Mouse (Mus musculus): ENCODE measurements around the gene Baiap2. TPM values are rescaled to one million over a fixed set of nuclear protein-coding genes. Genes with fewer than 3 reads are reported as not detected.

Baiap2 gene
- total and polyA plus RNA-seq, 2 experiments from 2014 or later: 18.0 to 32.7 TPM

- DNase-seq (ENCODE audit: low spot score): no peak
- no peak for ATAC-seq (ENCODE audit: low FRiP score)
- Histone ChIP-seq H3K27me3 (ENCODE audit: insufficient read depth, low read length) (no peaks in the 10 kb centered on the region), H3K4me1 (ENCODE audit: insufficient read depth, low read length) (no peaks in the 10 kb centered on the region), H3K4me2 (ENCODE audit: low read depth, low read length, poor library complexity, severe bottlenecking) (no peak overlapping the region), H3K27ac (ENCODE audit: low read depth, low read length) (no peak overlapping the region), H3K9ac (replicated peaks; ENCODE audit: low read length, poor library complexity, severe bottlenecking) (no peak overlapping the region), H3K4me3 (ENCODE audit: low read depth, low read length) (no peak overlapping the region), H3K36me3 (ENCODE audit: insufficient read depth, low read length) (no peaks in the 10 kb centered on the region), H3K9me3 (ENCODE audit: low read length) (no peaks in the 10 kb centered on the region)
- 65% methylated on average over 4 of the region's 4 CpGs for WGBS
- TF ChIP-seq CTCF (IDR thresholded peaks at IDR 0.05): no peak
Measured at GRCm38 (mm10) chr11:119939711-119940106, 2.9 kb upstream of the Baiap2 start.

- Histone ChIP-seq H3K36me3 (ENCODE audit: insufficient read depth, low read length) (no peaks in the 10 kb centered on the region), H3K4me2 (ENCODE audit: low read depth, low read length, poor library complexity, severe bottlenecking) (no peak overlapping the region), H3K9ac (replicated peaks; ENCODE audit: low read length, poor library complexity, severe bottlenecking) (no peak overlapping the region), H3K4me3 (ENCODE audit: low read depth, low read length) (no peak overlapping the region), H3K9me3 (ENCODE audit: low read length) (no peaks in the 10 kb centered on the region), H3K27me3 (ENCODE audit: insufficient read depth, low read length) (no peaks in the 10 kb centered on the region), H3K4me1 (ENCODE audit: insufficient read depth, low read length) (no peaks in the 10 kb centered on the region), H3K27ac (ENCODE audit: low read depth, low read length) (no peak overlapping the region)
- 68% methylated on average over 11 of the region's 11 CpGs for WGBS
- DNase-seq (ENCODE audit: low spot score) (peak; percentile 48), ATAC-seq (ENCODE audit: low FRiP score) (no peak)
- TF ChIP-seq CTCF (IDR thresholded peaks at IDR 0.05): no peak
Measured at GRCm38 (mm10) chr11:119940142-119940541, 2.4 kb upstream of the Baiap2 start.

- ATAC-seq (ENCODE audit: low FRiP score) (no peak), DNase-seq (ENCODE audit: low spot score) (peak; percentile 40)
- Histone ChIP-seq H3K9me3 (ENCODE audit: low read length) (no peaks in the 10 kb centered on the region), H3K4me1 (ENCODE audit: insufficient read depth, low read length) (no peaks in the 10 kb centered on the region), H3K4me3 (ENCODE audit: low read depth, low read length) (peak overlapping the region; percentile 72), H3K4me2 (ENCODE audit: low read depth, low read length, poor library complexity, severe bottlenecking) (peak overlapping the region; percentile 84), H3K36me3 (ENCODE audit: insufficient read depth, low read length) (no peaks in the 10 kb centered on the region), H3K27ac (ENCODE audit: low read depth, low read length) (no peak overlapping the region; the same call in 1 of the 2 replicates), H3K27me3 (ENCODE audit: insufficient read depth, low read length) (0 out of 2 replicates have a peak, but pooled peaks cover 4% of the 10 kb centered on the region), H3K9ac (replicated peaks; ENCODE audit: low read length, poor library complexity, severe bottlenecking) (0 out of 2 replicates have a peak overlapping the region, but pooled peaks have one; percentile 68)
- 4% methylated on average over 8 of the region's 8 CpGs for WGBS
- TF ChIP-seq CTCF (IDR thresholded peaks at IDR 0.05): no peak
Measured at GRCm38 (mm10) chr11:119941794-119942193, 769 bp upstream of the Baiap2 start.

GRCm38 (mm10) chr11:119942201-119942726 lies 299 bp upstream of the Baiap2 start:
- H3K27me3 ChIP-seq (ENCODE audit: insufficient read depth, low read length): 0 out of 2 replicates have a peak, but pooled peaks cover 4% of the 10 kb centered on the region
- peak overlapping the region; percentile 75 for H3K27ac ChIP-seq (ENCODE audit: low read depth, low read length)
- no peak; the same call in 1 of the 2 replicates for TF ChIP-seq CTCF (IDR thresholded peaks at IDR 0.05)
- peak overlapping the region; percentile 84 for H3K4me2 ChIP-seq (ENCODE audit: low read depth, low read length, poor library complexity, severe bottlenecking)
- H3K36me3 ChIP-seq (ENCODE audit: insufficient read depth, low read length): no peaks in the 10 kb centered on the region
- peak overlapping the region; percentile 68 for H3K9ac ChIP-seq (replicated peaks; ENCODE audit: low read length, poor library complexity, severe bottlenecking)
- peak overlapping the region; percentile 72 for H3K4me3 ChIP-seq (ENCODE audit: low read depth, low read length)
- no peak; the same call in none of the 2 replicates for ATAC-seq (ENCODE audit: low FRiP score)
- H3K9me3 ChIP-seq (ENCODE audit: low read length): no peaks in the 10 kb centered on the region
- H3K4me1 ChIP-seq (ENCODE audit: insufficient read depth, low read length): no peaks in the 10 kb centered on the region
- DNase-seq (ENCODE audit: low spot score): peak; percentile 41
- 1% methylated on average over 41 of the region's 43 CpGs for WGBS

- Histone ChIP-seq H3K9me3 (ENCODE audit: low read length) (no peaks in the 10 kb centered on the region), H3K9ac (replicated peaks; ENCODE audit: low read length, poor library complexity, severe bottlenecking) (peak overlapping the region; percentile 79), H3K36me3 (ENCODE audit: insufficient read depth, low read length) (no peaks in the 10 kb centered on the region), H3K27ac (ENCODE audit: low read depth, low read length) (0 out of 2 replicates have a peak overlapping the region, but pooled peaks have one; percentile 32), H3K4me1 (ENCODE audit: insufficient read depth, low read length) (no peaks in the 10 kb centered on the region), H3K4me3 (ENCODE audit: low read depth, low read length) (peak overlapping the region; percentile 72), H3K4me2 (ENCODE audit: low read depth, low read length, poor library complexity, severe bottlenecking) (peak overlapping the region; percentile 84), H3K27me3 (ENCODE audit: insufficient read depth, low read length) (0 out of 2 replicates have a peak, but pooled peaks cover 4% of the 10 kb centered on the region)
- no peak for DNase-seq (ENCODE audit: low spot score)
- no peak for ATAC-seq (ENCODE audit: low FRiP score)
- 4% methylated on average over 29 of the region's 32 CpGs for WGBS
- peak; percentile 37 for TF ChIP-seq CTCF (IDR thresholded peaks at IDR 0.05)
Measured at GRCm38 (mm10) chr11:119943428-119943988, 945 bp downstream of the Baiap2 start.

- 0 out of 2 replicates have a peak, but pooled peaks cover 4% of the 10 kb centered on the region for H3K27me3 ChIP-seq (ENCODE audit: insufficient read depth, low read length)
- no peak overlapping the region for H3K4me3 ChIP-seq (ENCODE audit: low read depth, low read length)
- no peaks in the 10 kb centered on the region for H3K36me3 ChIP-seq (ENCODE audit: insufficient read depth, low read length)
- 77% methylated on average over 7 of the region's 7 CpGs for WGBS
- no peak for DNase-seq (ENCODE audit: low spot score)
- no peaks in the 10 kb centered on the region for H3K4me1 ChIP-seq (ENCODE audit: insufficient read depth, low read length)
- no peaks in the 10 kb centered on the region for H3K9me3 ChIP-seq (ENCODE audit: low read length)
- no peak overlapping the region for H3K9ac ChIP-seq (replicated peaks; ENCODE audit: low read length, poor library complexity, severe bottlenecking)
- H3K27ac ChIP-seq (ENCODE audit: low read depth, low read length): no peak overlapping the region
- no peak for TF ChIP-seq CTCF (IDR thresholded peaks at IDR 0.05)
- peak overlapping the region; percentile 84; the same call in 1 of the 2 replicates for H3K4me2 ChIP-seq (ENCODE audit: low read depth, low read length, poor library complexity, severe bottlenecking)
- no peak for ATAC-seq (ENCODE audit: low FRiP score)
Measured at GRCm38 (mm10) chr11:119945343-119945742, 2.8 kb downstream of the Baiap2 start.

Measured in midbrain, postnatal 0 days (tissue).